Mouse (Mus musculus): ENCODE measurements around the gene Lamb3.

GRCm38 (mm10) chr1:193337018-193337321 is 129.5 kb downstream of the Lamb3 start:
- TF ChIP-seq CTCF (IDR thresholded peaks at IDR 0.05; ENCODE audit: low read depth, low read length) (no peak), GATA1 (IDR thresholded peaks at IDR 0.05; ENCODE audit: borderline replicate concordance, low read length) (no peak)

Data from G1E (cell line).